8 mouse cellular contexts compared by ENCODE assay signal in genomic region chr15:6873807-6874600, GRCm38 (mm10). TPM values are rescaled to one million over a fixed set of nuclear protein-coding genes. Genes with fewer than 3 reads are reported as not detected.
DNase-seq lines count a peak whose midpoint lies in the region; ATAC-seq lines count a peak whose summit lies in the region.

No protein-coding gene starts in this region.

- no peaks in the 10 kb centered on the region for H3K36me3 ChIP-seq in forebrain, embryonic 16.5 days (ENCODE audit: control insufficient read depth, insufficient read depth)
- no peaks in the 10 kb centered on the region for H3K36me3 ChIP-seq in hindbrain, embryonic 10.5 days
- no peaks in the 10 kb centered on the region for H3K36me3 ChIP-seq in limb, embryonic 13.5 days
- H3K36me3 ChIP-seq in midbrain, embryonic 14.5 days (ENCODE audit: control insufficient read depth, insufficient read depth, low read length): no peaks in the 10 kb centered on the region

- peaks cover 11% of the 10 kb centered on the region for H3K4me1 ChIP-seq in forebrain, embryonic 16.5 days (replicated peaks; ENCODE audit: control insufficient read depth, insufficient read depth, low read length)
- peaks cover 18% of the 10 kb centered on the region for H3K4me1 ChIP-seq in hindbrain, embryonic 10.5 days (replicated peaks)
- peaks cover 16% of the 10 kb centered on the region for H3K4me1 ChIP-seq in limb, embryonic 13.5 days
- H3K4me1 ChIP-seq in midbrain, embryonic 14.5 days (ENCODE audit: control insufficient read depth, insufficient read depth, low read length): peaks cover 11% of the 10 kb centered on the region

- no peak overlapping the region for H3K27ac ChIP-seq in forebrain, embryonic 16.5 days (ENCODE audit: low read length)
- H3K27ac ChIP-seq in hindbrain, embryonic 10.5 days: peak overlapping the region; percentile 64
- H3K27ac ChIP-seq in limb, embryonic 13.5 days: no peak overlapping the region; the same call in 1 of the 2 replicates
- H3K27ac ChIP-seq in midbrain, embryonic 14.5 days (replicated peaks; ENCODE audit: low read depth, low read length): no peak overlapping the region

- H3K27me3 ChIP-seq in forebrain, embryonic 16.5 days (replicated peaks; ENCODE audit: control insufficient read depth, insufficient read depth, low read length): peaks cover 10% of the 10 kb centered on the region
- H3K27me3 ChIP-seq in hindbrain, embryonic 10.5 days (ENCODE audit: insufficient read depth, poor library complexity, severe bottlenecking): peaks cover 61% of the 10 kb centered on the region
- H3K27me3 ChIP-seq in limb, embryonic 13.5 days: peaks cover 40% of the 10 kb centered on the region
- peaks cover 20% of the 10 kb centered on the region for H3K27me3 ChIP-seq in midbrain, embryonic 14.5 days (ENCODE audit: control insufficient read depth, insufficient read depth, low read length)

- 0 out of 2 replicates have a peak, but pooled peaks have one; percentile 49 for ATAC-seq in forebrain, embryonic 16.5 days
- peak; percentile 36; the same call in 1 of the 2 replicates for ATAC-seq in limb, embryonic 13.5 days (ENCODE audit: low FRiP score, low read depth)
- ATAC-seq in midbrain, embryonic 14.5 days (ENCODE audit: low FRiP score, low TSS enrichment): 0 out of 2 replicates have a peak, but pooled peaks have one; percentile 31
- ATAC-seq in activated CD4-positive, CD25-positive, alpha-beta regulatory T cell, adult 4 months: no peak

- 1% methylated on average over 52 of the region's 52 CpGs for WGBS in forebrain, embryonic 16.5 days
- 2% methylated on average over 52 of the region's 52 CpGs for WGBS in hindbrain, embryonic 10.5 days
- WGBS in limb, embryonic 13.5 days: under 1% methylated on average over 52 of the region's 52 CpGs
- WGBS in midbrain, embryonic 14.5 days: 1% methylated on average over 52 of the region's 52 CpGs

- peak overlapping the region; percentile 36 for H3K4me3 ChIP-seq in forebrain, embryonic 16.5 days (replicated peaks; ENCODE audit: low read length)
- peak overlapping the region; percentile 55 for H3K4me3 ChIP-seq in hindbrain, embryonic 10.5 days
- peak overlapping the region; percentile 57 for H3K4me3 ChIP-seq in limb, embryonic 13.5 days
- H3K4me3 ChIP-seq in midbrain, embryonic 14.5 days (replicated peaks; ENCODE audit: low read depth, low read length): peak overlapping the region; percentile 38

- no peaks in the 10 kb centered on the region for H3K9me3 ChIP-seq in forebrain, embryonic 16.5 days (ENCODE audit: control insufficient read depth, low read length)
- no peaks in the 10 kb centered on the region for H3K9me3 ChIP-seq in hindbrain, embryonic 10.5 days
- no peaks in the 10 kb centered on the region for H3K9me3 ChIP-seq in limb, embryonic 13.5 days
- H3K9me3 ChIP-seq in midbrain, embryonic 14.5 days (ENCODE audit: control insufficient read depth, low read length): no peaks in the 10 kb centered on the region

- peak overlapping the region; percentile 63 for H3K4me2 ChIP-seq in forebrain, embryonic 16.5 days (ENCODE audit: low read length)
- peak overlapping the region; percentile 91 for H3K4me2 ChIP-seq in limb, embryonic 13.5 days (replicated peaks)
- peak overlapping the region; percentile 68 for H3K4me2 ChIP-seq in midbrain, embryonic 14.5 days (ENCODE audit: low read length)

- peak; percentile 93 for DNase-seq in 3134 (ENCODE audit: extremely low read depth, insufficient read length, low spot score)
- DNase-seq in adrenal gland, adult 18-20 months (ENCODE audit: low spot score in 2 of 2): peak; percentile 55 to 77
- peak; percentile 40 for DNase-seq in hindbrain, embryonic 10.5 days (ENCODE audit: low spot score)
- peak; percentile 26 for DNase-seq in midbrain, embryonic 14.5 days
- peak; percentile 77 to 88 for DNase-seq in urinary bladder, postnatal 36 days (ENCODE audit: low spot score in 2 of 2)

- peak overlapping the region; percentile 31 for H3K9ac ChIP-seq in forebrain, embryonic 16.5 days (replicated peaks; ENCODE audit: low read depth, low read length)
- H3K9ac ChIP-seq in limb, embryonic 13.5 days: peak overlapping the region; percentile 60
- peak overlapping the region; percentile 34; the same call in 1 of the 2 replicates for H3K9ac ChIP-seq in midbrain, embryonic 14.5 days (replicated peaks; ENCODE audit: low read length)

RNA-seq across cellular contexts. Expression of gene Osmr, which starts 0.8 kb away (rescaled TPM):
- 10 to 100 TPM in 1 of 2 experiments, 1 to 10 TPM in 1; 6.1 to 11.9 TPM for total RNA-seq in adrenal gland, adult 18-20 months (2021)
- polyA plus RNA-seq in forebrain, embryonic 16.5 days (2015; fragmentation: Nextera tagmentation; extraction: Ambion mirVana): 1.2 and 2.6 TPM in 2 replicates
- polyA plus RNA-seq in hindbrain, embryonic 10.5 days (2016; fragmentation: Nextera tagmentation; extraction: Ambion mirVana): 0.49 and 0.67 TPM in 2 replicates
- polyA plus RNA-seq in limb, embryonic 13.5 days (2015; fragmentation: Nextera tagmentation; extraction: Ambion mirVana): 0.64 and 0.70 TPM in 2 replicates
- polyA plus RNA-seq in midbrain, embryonic 14.5 days (2014; fragmentation: Nextera tagmentation; extraction: Ambion mirVana): 0.85 and 1.8 TPM in 2 replicates
- polyA plus RNA-seq in activated CD4-positive, CD25-positive, alpha-beta regulatory T cell, adult 4 months (2017; shearing (Covaris generic)): under 1 TPM; 0.05 to 0.19 TPM

Comparison
In these comparisons a context has a peak if more than half of its experiments do, and no peak if none do; other contexts are left out.
1. DNase-seq: peak in every context shown above with its lines; median percentile 93 in 3134; 82 in urinary bladder, postnatal 36 days; 66 in adrenal gland, adult 18-20 months; 40 in hindbrain, embryonic 10.5 days; 26 in midbrain, embryonic 14.5 days.